Mouse (Mus musculus) liver, embryonic 13.5 days (tissue): ENCODE results near the gene Spryd3. TPM values are rescaled to one million over a fixed set of nuclear protein-coding genes. Genes with fewer than 3 reads are reported as not detected.

Source experiments
- ATAC-seq: fragments of 200-750 bp; cut with Nextera tagmentation; 2 replicates; pipeline ENCODE4 v1.8.0; 2017; ENCODE audit warnings: low read depth, mild to moderate bottlenecking, moderate number of reproducible peaks, moderate library complexity
- DNase-seq: peaks from one replicate; pipeline ENCODE4 v3.0.0; 2022
- H3K27ac ChIP-seq: fragments of 300-500 bp; sonication (generic); 2 replicates; pipeline ENCODE4 v1.5.1; 2015; ENCODE audit warnings: moderate library complexity, mild to moderate bottlenecking, inconsistent platforms
- H3K27me3 ChIP-seq: fragments of 300-500 bp; sonication (generic); 2 replicates; pipeline ENCODE4 v1.6.1; 2015; ENCODE audit warnings: mild to moderate bottlenecking, inconsistent platforms
- H3K36me3 ChIP-seq: fragments of 300-500 bp; sonication (generic); 2 replicates; pipeline ENCODE4 v1.6.1; 2015; ENCODE audit warnings: mild to moderate bottlenecking, inconsistent platforms
- H3K4me1 ChIP-seq: fragments of 300-500 bp; sonication (generic); replicated peaks from 2 replicates; pipeline ENCODE4 v1.6.1; 2015; ENCODE audit warnings: inconsistent platforms
- H3K4me2 ChIP-seq: fragments of 300-500 bp; sonication (generic); 2 replicates; pipeline ENCODE4 v1.6.1; 2015; ENCODE audit warnings: inconsistent platforms, mild to moderate bottlenecking, moderate library complexity
- H3K4me3 ChIP-seq: fragments of 300-500 bp; sonication (generic); replicated peaks from 2 replicates; pipeline ENCODE4 v1.5.1; 2015; ENCODE audit warnings: mild to moderate bottlenecking, inconsistent platforms
- H3K9ac ChIP-seq: fragments of 300-500 bp; sonication (generic); 2 replicates; pipeline ENCODE4 v1.6.1; 2015; ENCODE audit warnings: mild to moderate bottlenecking, inconsistent platforms
- H3K9me3 ChIP-seq: fragments of 300-500 bp; sonication (generic); replicated peaks from 2 replicates; pipeline ENCODE4 v1.6.1; 2016; ENCODE audit warnings: inconsistent platforms
- WGBS: fragments of 180-500 bp; shearing (Covaris S2); methylation state at CpG from one replicate; pipeline ENCODE4 v1.1.7; 2015; ENCODE audit not compliant: insufficient replicate concordance; 5-methylcytosine and 5-hydroxymethylcytosine counted together
- polyA plus RNA-seq: library from polyadenylated mRNA; unstranded; fragments of >200 nt; fragmentation: Nextera tagmentation; extraction: Ambion mirVana; gene quantifications from 2 replicates; pipeline ENCODE4 v1.2.1, GENCODE M21; 2015

The Spryd3 gene
- polyA plus RNA-seq, 1 experiment from 2014 or later = 13.1 TPM

- peak overlapping the region; percentile 96 for H3K4me3 ChIP-seq
- H3K36me3 ChIP-seq = peaks cover 5% of the 10 kb centered on the region; the same call in 1 of the 2 replicates
- peak overlapping the region; percentile 90 for H3K27ac ChIP-seq
- peak; percentile 22 for ATAC-seq
- peak overlapping the region; percentile 94 for H3K4me2 ChIP-seq
- peak overlapping the region; percentile 98 for H3K9ac ChIP-seq
- H3K27me3 ChIP-seq = no peaks in the 10 kb centered on the region
- WGBS = under 1% methylated on average over 57 of the region's 57 CpGs
- no peaks in the 10 kb centered on the region for H3K9me3 ChIP-seq
- peaks cover 71% of the 10 kb centered on the region for H3K4me1 ChIP-seq
- DNase-seq = peak; percentile 54
Observed at GRCm38 (mm10) chr15:102074070-102074731, 61.8 kb downstream of the Spryd3 start.

GRCm38 (mm10) chr15:102073559-102074069 is 62.4 kb downstream of the Spryd3 start, which contains the start of gene Eif4b:
Eif4b (plus strand) TSS chr15:102073773.
- peak within 1 kb of the TSS; percentile 90 for H3K27ac ChIP-seq
- no peaks in the 10 kb centered on the region for H3K9me3 ChIP-seq
- under 1% methylated on average over 58 of the region's 58 CpGs for WGBS
- H3K4me2 ChIP-seq = peak within 1 kb of the TSS; percentile 94
- DNase-seq (peak; percentile 99), ATAC-seq (peak; percentile 90)
- H3K36me3 ChIP-seq = peaks cover 2% of the 10 kb centered on the region; the same call in 1 of the 2 replicates
- H3K9ac ChIP-seq = peak within 1 kb of the TSS; percentile 98
- H3K4me1 ChIP-seq = peaks cover 66% of the 10 kb centered on the region
- peak within 1 kb of the TSS; percentile 96 for H3K4me3 ChIP-seq
- H3K27me3 ChIP-seq = no peaks in the 10 kb centered on the region

GRCm38 (mm10) chr15:102072963-102073558 is 63.0 kb downstream of the Spryd3 start:
- H3K27me3 ChIP-seq = peaks cover under 1% of the 10 kb centered on the region; the same call in 1 of the 2 replicates

GRCm38 (mm10) chr15:102070476-102071467 is 65.3 kb downstream of the Spryd3 start:
- Histone ChIP-seq H3K9me3 (no peaks in the 10 kb centered on the region), H3K9ac (no peak overlapping the region), H3K36me3 (no peaks in the 10 kb centered on the region), H3K27ac (no peak overlapping the region), H3K4me2 (no peak overlapping the region), H3K4me3 (no peak overlapping the region), H3K27me3 (peaks cover 20% of the 10 kb centered on the region), H3K4me1 (peaks cover 42% of the 10 kb centered on the region)
- ATAC-seq = no peak
- DNase-seq = no peak
- WGBS = 55% methylated on average over 13 of the region's 13 CpGs

More at GRCm38 (mm10) chr15:102072963-102073558, 63.0 kb downstream of the Spryd3 start:
- H3K4me2 ChIP-seq = peak overlapping the region; percentile 94
- no peaks in the 10 kb centered on the region for H3K9me3 ChIP-seq
- no peaks in the 10 kb centered on the region for H3K36me3 ChIP-seq
- ATAC-seq = peak; percentile 1; the same call in 1 of the 2 replicates
- H3K27ac ChIP-seq = peak overlapping the region; percentile 68
- peak overlapping the region; percentile 98 for H3K9ac ChIP-seq
- no peak for DNase-seq
- peaks cover 63% of the 10 kb centered on the region for H3K4me1 ChIP-seq
- WGBS = 14% methylated on average over 6 of the region's 6 CpGs
- H3K4me3 ChIP-seq = peak overlapping the region; percentile 96

Other genes starting within 250 kb of the Spryd3 start
- gene Krt76, start 243.3 kb downstream of the Spryd3 start, polyA plus RNA-seq = not detected in 2 replicates
- 0.15 and 0.32 TPM in 2 replicates for gene Krt4, start 211.5 kb downstream of the Spryd3 start, polyA plus RNA-seq
- not detected in 2 replicates for gene Krt79, start 195.9 kb downstream of the Spryd3 start, polyA plus RNA-seq
- 0.03 TPM in 1 of 2 replicates, not detected in the other for gene Krt78, start 181.9 kb downstream of the Spryd3 start, polyA plus RNA-seq
- 89.5 and 107 TPM in 2 replicates for gene Krt8, start 131.8 kb downstream of the Spryd3 start, polyA plus RNA-seq
- gene Krt18, start 108.1 kb downstream of the Spryd3 start, polyA plus RNA-seq = 81.8 and 85.0 TPM in 2 replicates
- gene Eif4b, start 62.5 kb downstream of the Spryd3 start, polyA plus RNA-seq = 67.5 and 79.6 TPM in 2 replicates
- 4.4 and 5.0 TPM in 2 replicates for gene Tns2, start 35.8 kb downstream of the Spryd3 start, polyA plus RNA-seq
- 1.1 and 1.2 TPM in 2 replicates for gene Igfbp6, start 8.1 kb upstream of the Spryd3 start, polyA plus RNA-seq
- gene Soat2, start 14.3 kb upstream of the Spryd3 start, polyA plus RNA-seq = 31.0 and 31.3 TPM in 2 replicates
- 14.8 and 21.8 TPM in 2 replicates for gene Zfp740, start 67.0 kb upstream of the Spryd3 start, polyA plus RNA-seq
- gene Csad, start 68.5 kb upstream of the Spryd3 start, polyA plus RNA-seq = 20.8 and 22.0 TPM in 2 replicates
- 5.5 and 6.5 TPM in 2 replicates for gene Itgb7, start 95.7 kb upstream of the Spryd3 start, polyA plus RNA-seq
- gene Rarg, start 121.3 kb upstream of the Spryd3 start, polyA plus RNA-seq = 2.5 and 3.0 TPM in 2 replicates
- not detected in 2 replicates for gene Gm9918, start 134.3 kb upstream of the Spryd3 start, polyA plus RNA-seq
- 29.0 and 33.7 TPM in 2 replicates for gene Mfsd5, start 143.2 kb upstream of the Spryd3 start, polyA plus RNA-seq
- 23.3 and 26.3 TPM in 2 replicates for gene Espl1, start 160.0 kb upstream of the Spryd3 start, polyA plus RNA-seq
- gene Pfdn5, start 189.9 kb upstream of the Spryd3 start, polyA plus RNA-seq = 133 and 151 TPM in 2 replicates
- 46.0 and 48.6 TPM in 2 replicates for gene Myg1, start 195.5 kb upstream of the Spryd3 start, polyA plus RNA-seq
- 60.9 and 61.9 TPM in 2 replicates for gene Aaas, start 214.5 kb upstream of the Spryd3 start, polyA plus RNA-seq
- 0.07 and 0.09 TPM in 2 replicates for gene Sp7, start 230.9 kb upstream of the Spryd3 start, polyA plus RNA-seq